Mouse (Mus musculus) heart, postnatal 36 days (tissue): ENCODE results near the gene Serpina3f. TPM values are rescaled to one million over a fixed set of nuclear protein-coding genes. Genes with fewer than 3 reads are reported as not detected.
"Not testable (repeated sequence)": the region's sequence is repeated elsewhere in the genome, so short reads cannot be mapped to it uniquely, and the experiment has no call there.

Source experiments
- DNase-seq, 2 experiments: peaks; one replicate each; pipeline ENCODE4 v3.0.0; 2021 to 2022
- intact Hi-C: fragments of 180-260 bp; cut with DNase I; formaldehyde crosslinking; loops from one replicate; pipeline ENCODE4 v1.15.1; 2025
- total RNA-seq, 2 experiments: library from RNA; stranded (reverse); gene quantifications; 2 replicates each; pipeline ENCODE4 v1.2.3; 2021

Serpina3f gene
- total RNA-seq = not detected

- intact Hi-C loops = no loop called here
- no peak for DNase-seq
These were observed at the start of gene Serpina3f for GRCm38 (mm10) chr12:104214445-104214753. Serpina3f (plus strand) TSS chr12:104214544.

- peak; percentile 25 to 46 for DNase-seq
- intact Hi-C loops = loop anchor here (5.0 to 10.0 kb wide), 2 partner anchors 107 to 180 kb away; no protein-coding TSS in a partner anchor
These were observed 39.6 kb upstream of the Serpina3f start for GRCm38 (mm10) chr12:104174747-104175146.

GRCm38 (mm10) chr12:104175636-104176035 is 38.7 kb upstream of the Serpina3f start:
- DNase-seq = no peak
- intact Hi-C loops = loop anchor here (5.0 to 10.0 kb wide), 2 partner anchors 108 to 181 kb away; no protein-coding TSS in a partner anchor

- no peak for DNase-seq
- intact Hi-C loops = loop anchor here (5.0 to 10.0 kb wide), 2 partner anchors 111 to 184 kb away; no protein-coding TSS in a partner anchor
These were observed 35.8 kb upstream of the Serpina3f start for GRCm38 (mm10) chr12:104178577-104178976.

- intact Hi-C loops = loop anchor here (5.0 to 10.0 kb wide), 2 partner anchors 112 to 184 kb away; no protein-coding TSS in a partner anchor
- no peak for DNase-seq
These were observed 35.4 kb upstream of the Serpina3f start for GRCm38 (mm10) chr12:104178987-104179386.

- intact Hi-C loops = no loop called here
- no peak for DNase-seq
These were observed 29.3 kb upstream of the Serpina3f start for GRCm38 (mm10) chr12:104185046-104185445.

GRCm38 (mm10) chr12:104186041-104186581 is 28.2 kb upstream of the Serpina3f start:
- intact Hi-C loops = no loop called here
- no peak for DNase-seq

GRCm38 (mm10) chr12:104189246-104189645 is 25.1 kb upstream of the Serpina3f start:
- intact Hi-C loops = no loop called here
- DNase-seq = no peak

GRCm38 (mm10) chr12:104190852-104191251 is 23.5 kb upstream of the Serpina3f start:
- intact Hi-C loops = no loop called here
- DNase-seq = no peak

- DNase-seq = no peak
- intact Hi-C loops = no loop called here
These were observed 5.2 kb upstream of the Serpina3f start for GRCm38 (mm10) chr12:104209149-104209548.

GRCm38 (mm10) chr12:104209802-104210201 is 4.5 kb upstream of the Serpina3f start:
- DNase-seq = no peak
- intact Hi-C loops = no loop called here

GRCm38 (mm10) chr12:104213689-104214444 is 477 bp upstream of the Serpina3f start:
- intact Hi-C loops = no loop called here
- DNase-seq = no peak

GRCm38 (mm10) chr12:104215249-104215648 is 905 bp downstream of the Serpina3f start:
- no peak for DNase-seq
- intact Hi-C loops = no loop called here

- intact Hi-C loops = loop anchor here (1.0 to 2.0 kb wide), 3 partner anchors 20 to 48 kb away; no protein-coding TSS in a partner anchor
These were observed 7.3 kb downstream of the Serpina3f start for GRCm38 (mm10) chr12:104221616-104222015.

GRCm38 (mm10) chr12:104223690-104224089 is 9.3 kb downstream of the Serpina3f start:
- intact Hi-C loops = loop anchor here (2.0 kb wide), 1 partner anchor 33 kb away; no protein-coding TSS in a partner anchor
- DNase-seq = no peak

More at GRCm38 (mm10) chr12:104221616-104222015, 7.3 kb downstream of the Serpina3f start:
- no peak for DNase-seq

- DNase-seq = no peak
- intact Hi-C loops = no loop called here
These were observed 10.4 kb downstream of the Serpina3f start for GRCm38 (mm10) chr12:104224598-104225300.

GRCm38 (mm10) chr12:104230762-104231161 is 16.4 kb downstream of the Serpina3f start:
- intact Hi-C loops = no loop called here
- no peak for DNase-seq

GRCm38 (mm10) chr12:104235915-104236314 is 21.6 kb downstream of the Serpina3f start, which contains the start of gene Serpina3g:
Serpina3g (plus strand) TSS chr12:104236245.
- intact Hi-C loops = no loop called here
- DNase-seq = no peak

- intact Hi-C loops, DNase-seq: not testable (repeated sequence)
These were observed 23.7 kb downstream of the Serpina3f start for GRCm38 (mm10) chr12:104238048-104238447.

GRCm38 (mm10) chr12:104243307-104243706 is 29.0 kb downstream of the Serpina3f start:
- intact Hi-C loops = no loop called here
- DNase-seq = peak in 1 of 2 experiments; percentile 13

GRCm38 (mm10) chr12:104245092-104245491 is 30.7 kb downstream of the Serpina3f start:
- intact Hi-C loops = no loop called here
- no peak for DNase-seq
